Mouse (Mus musculus) liver, embryonic 16.5 days (tissue): Measurements from ENCODE around the gene Gm8251. TPM values are rescaled to one million over a fixed set of nuclear protein-coding genes. Genes with fewer than 3 reads are reported as not detected.

Experiments used
- ATAC-seq: fragments of 200-750 bp; cut with Nextera tagmentation; 2 replicates; pipeline ENCODE4 v1.8.0; 2017; ENCODE audit warnings: low read depth, mild to moderate bottlenecking, moderate number of reproducible peaks, moderate library complexity
- H3K27ac ChIP-seq: fragments of 300-500 bp; sonication (generic); 2 replicates; pipeline ENCODE4 v1.5.1; 2014; ENCODE audit warnings: mild to moderate bottlenecking, low read length
- H3K27me3 ChIP-seq: fragments of 300-500 bp; sonication (generic); 2 replicates; pipeline ENCODE4 v1.6.1; 2014; ENCODE audit warnings: low read depth, low read length, mixed read lengths; ENCODE audit not compliant: control insufficient read depth, insufficient read depth
- H3K36me3 ChIP-seq: fragments of 300-500 bp; sonication (generic); 2 replicates; pipeline ENCODE4 v1.6.1; 2014; ENCODE audit warnings: mild to moderate bottlenecking; ENCODE audit not compliant: control insufficient read depth, insufficient read depth
- H3K4me1 ChIP-seq: fragments of 300-500 bp; sonication (generic); 2 replicates; pipeline ENCODE4 v1.6.1; 2014; ENCODE audit warnings: low read depth, low read length, mixed read lengths; ENCODE audit not compliant: control insufficient read depth
- H3K4me2 ChIP-seq: fragments of 300-500 bp; sonication (generic); 2 replicates; pipeline ENCODE4 v1.6.1; 2014; ENCODE audit warnings: low read depth, low read length, mixed read lengths
- H3K4me3 ChIP-seq: fragments of 300-500 bp; sonication (generic); 2 replicates; pipeline ENCODE4 v1.5.1; 2014; ENCODE audit warnings: low read depth, mild to moderate bottlenecking, low read length
- H3K9ac ChIP-seq: fragments of 300-500 bp; sonication (generic); 2 replicates; pipeline ENCODE4 v1.6.1; 2014; ENCODE audit warnings: low read depth, low read length
- H3K9me3 ChIP-seq: fragments of 300-500 bp; sonication (generic); replicated peaks from 2 replicates; pipeline ENCODE4 v1.6.1; 2016; ENCODE audit warnings: low read length; ENCODE audit not compliant: control insufficient read depth
- WGBS: fragments of 180-500 bp; shearing (Covaris S2); extraction: QIAGEN DNeasy Blood & Tissue Kit; methylation state at CpG from one replicate; pipeline ENCODE4 v1.1.7; 2014; ENCODE audit not compliant: insufficient replicate concordance; 5-methylcytosine and 5-hydroxymethylcytosine counted together
- polyA plus RNA-seq: library from polyadenylated mRNA; unstranded; fragments of >200 nt; fragmentation: Nextera tagmentation; extraction: Ambion mirVana; gene quantifications from 2 replicates; pipeline ENCODE4 v1.2.1, GENCODE M21; 2015

The Gm8251 gene
- polyA plus RNA-seq, 1 experiment from 2014 or later, result 0.12 TPM

- no peaks in the 10 kb centered on the region for H3K36me3 ChIP-seq
- H3K27ac ChIP-seq, result no peak overlapping the region
- H3K27me3 ChIP-seq, result no peaks in the 10 kb centered on the region
- 6% methylated on average over 6 of the region's 6 CpGs for WGBS
- no peaks in the 10 kb centered on the region for H3K9me3 ChIP-seq
- no peaks in the 10 kb centered on the region for H3K4me1 ChIP-seq
- H3K9ac ChIP-seq, result no peak overlapping the region; the same call in 1 of the 2 replicates
- H3K4me3 ChIP-seq, result peak overlapping the region; percentile 55
- ATAC-seq, result no peak
- H3K4me2 ChIP-seq, result peak overlapping the region; percentile 65
Observed at GRCm38 (mm10) chr1:44042555-44042915, 19.2 kb downstream of the Gm8251 start.

GRCm38 (mm10) chr1:44041797-44042554, 19.8 kb downstream of the Gm8251 start:
- no peak for ATAC-seq
- under 1% methylated on average over 17 of the region's 17 CpGs for WGBS
- Histone ChIP-seq H3K27ac (no peak overlapping the region), H3K4me3 (peak overlapping the region; percentile 55), H3K36me3 (no peaks in the 10 kb centered on the region), H3K9me3 (no peaks in the 10 kb centered on the region), H3K27me3 (no peaks in the 10 kb centered on the region), H3K9ac (peak overlapping the region; percentile 39), H3K4me1 (no peaks in the 10 kb centered on the region), H3K4me2 (peak overlapping the region; percentile 65)

DNA sequence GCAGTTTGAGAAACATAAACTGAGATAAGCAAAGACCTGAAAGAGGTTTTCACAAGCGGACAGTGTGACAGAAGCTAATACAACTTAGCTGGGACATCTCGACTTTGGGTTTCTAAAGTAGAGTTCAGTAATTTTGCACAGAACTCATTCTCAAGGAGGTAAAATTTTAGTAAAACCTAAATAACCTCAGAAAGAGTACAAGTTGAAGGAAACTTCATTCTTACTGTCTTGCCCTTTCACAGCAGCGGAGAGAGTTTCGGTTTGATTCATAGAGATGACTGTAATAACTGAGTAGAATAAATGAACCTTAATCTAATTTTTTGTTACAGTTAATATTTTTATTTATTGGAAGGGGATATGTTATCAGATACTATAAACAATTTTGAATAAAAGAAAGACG, 28.8 kb downstream of the Gm8251 start:
- H3K4me2 ChIP-seq, result no peak overlapping the region
- 74% methylated on average over 5 of the region's 5 CpGs for WGBS
- H3K27ac ChIP-seq, result no peak overlapping the region
- H3K9ac ChIP-seq, result no peak overlapping the region
- H3K9me3 ChIP-seq, result no peaks in the 10 kb centered on the region
- no peaks in the 10 kb centered on the region for H3K36me3 ChIP-seq
- no peak for ATAC-seq
- H3K4me3 ChIP-seq, result no peak overlapping the region
- no peaks in the 10 kb centered on the region for H3K4me1 ChIP-seq
- H3K27me3 ChIP-seq, result no peaks in the 10 kb centered on the region

GRCm38 (mm10) chr1:44032213-44032612, 29.5 kb downstream of the Gm8251 start:
- Histone ChIP-seq H3K4me2 (no peak overlapping the region), H3K36me3 (no peaks in the 10 kb centered on the region), H3K4me1 (no peaks in the 10 kb centered on the region), H3K4me3 (no peak overlapping the region), H3K9me3 (no peaks in the 10 kb centered on the region), H3K27me3 (no peaks in the 10 kb centered on the region), H3K27ac (no peak overlapping the region), H3K9ac (no peak overlapping the region)
- WGBS, result 53% methylated on average over 2 of the region's 2 CpGs
- no peak for ATAC-seq

DNA sequence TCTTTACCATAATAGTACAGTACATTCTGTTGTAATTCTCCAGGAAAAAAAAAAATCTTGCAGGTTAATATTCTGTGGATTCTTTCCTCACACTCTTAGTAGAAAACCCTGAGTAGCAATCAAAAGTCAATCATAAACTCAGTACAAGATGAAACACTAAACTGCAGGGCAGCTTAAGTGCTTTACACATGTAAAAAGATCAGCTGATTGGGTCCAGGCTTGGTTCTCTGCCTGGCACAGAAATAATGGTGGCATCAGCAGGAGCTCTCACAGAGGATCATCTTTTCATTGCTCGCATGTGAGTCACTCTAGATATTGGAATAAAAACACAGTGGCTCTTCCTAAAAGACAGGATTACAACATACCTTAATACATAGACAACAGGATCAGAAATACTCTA, 34.1 kb downstream of the Gm8251 start:
- H3K9ac ChIP-seq, result no peak overlapping the region
- no peak overlapping the region for H3K27ac ChIP-seq
- H3K4me2 ChIP-seq, result no peak overlapping the region
- H3K27me3 ChIP-seq, result no peaks in the 10 kb centered on the region
- no peaks in the 10 kb centered on the region for H3K4me1 ChIP-seq
- H3K9me3 ChIP-seq, result no peaks in the 10 kb centered on the region
- no peaks in the 10 kb centered on the region for H3K36me3 ChIP-seq
- ATAC-seq, result no peak
- no peak overlapping the region for H3K4me3 ChIP-seq
- WGBS, result 53% methylated on average over 1 of the region's 1 CpGs

GRCm38 (mm10) chr1:44022656-44023055, 39.1 kb downstream of the Gm8251 start:
- WGBS, result 43% methylated on average over 1 of the region's 1 CpGs
- Histone ChIP-seq H3K27me3 (no peaks in the 10 kb centered on the region), H3K36me3 (no peaks in the 10 kb centered on the region), H3K4me2 (no peak overlapping the region), H3K27ac (no peak overlapping the region), H3K9ac (no peak overlapping the region), H3K9me3 (no peaks in the 10 kb centered on the region), H3K4me3 (no peak overlapping the region), H3K4me1 (no peaks in the 10 kb centered on the region)
- ATAC-seq, result no peak

GRCm38 (mm10) chr1:44019934-44020333, 41.8 kb downstream of the Gm8251 start, which contains the start of gene Mettl21c:
Gene Mettl21c (minus strand): TSS chr1:44020034.
- ATAC-seq, result no peak
- H3K9me3 ChIP-seq, result no peaks in the 10 kb centered on the region
- no peak within 1 kb of the TSS for H3K27ac ChIP-seq
- no peaks in the 10 kb centered on the region for H3K27me3 ChIP-seq
- no peaks in the 10 kb centered on the region for H3K4me1 ChIP-seq
- no peak within 1 kb of the TSS for H3K4me2 ChIP-seq
- no peak within 1 kb of the TSS for H3K4me3 ChIP-seq
- no peak within 1 kb of the TSS for H3K9ac ChIP-seq
- H3K36me3 ChIP-seq, result no peaks in the 10 kb centered on the region

DNA sequence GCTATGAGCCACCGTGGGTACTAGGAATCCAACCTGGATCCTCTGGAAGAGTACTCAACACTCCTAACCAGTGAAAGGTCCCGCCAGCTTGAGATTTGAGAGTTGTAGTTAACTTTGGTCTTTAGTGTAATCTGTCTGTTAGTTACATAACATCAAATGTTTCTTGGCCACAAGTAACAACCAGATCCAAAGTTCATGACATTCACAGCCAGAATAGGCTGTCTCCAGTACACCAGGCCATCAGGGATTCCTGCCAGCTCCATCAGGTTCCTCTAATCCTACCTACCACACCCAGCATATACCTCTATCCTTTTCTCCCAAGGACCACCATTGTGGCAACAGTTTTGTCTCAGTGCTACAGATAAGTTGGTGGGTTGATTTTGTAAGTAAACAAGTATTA, 46.2 kb downstream of the Gm8251 start:
- ATAC-seq, result no peak
- Histone ChIP-seq H3K36me3 (no peaks in the 10 kb centered on the region), H3K4me2 (no peak overlapping the region), H3K9ac (no peak overlapping the region), H3K9me3 (no peaks in the 10 kb centered on the region), H3K4me1 (no peaks in the 10 kb centered on the region), H3K27ac (no peak overlapping the region), H3K27me3 (no peaks in the 10 kb centered on the region), H3K4me3 (no peak overlapping the region)
- 71% methylated on average over 2 of the region's 2 CpGs for WGBS
